Mouse (Mus musculus): ENCODE results near the gene Itgb4.

Gene Itgb4

DNA sequence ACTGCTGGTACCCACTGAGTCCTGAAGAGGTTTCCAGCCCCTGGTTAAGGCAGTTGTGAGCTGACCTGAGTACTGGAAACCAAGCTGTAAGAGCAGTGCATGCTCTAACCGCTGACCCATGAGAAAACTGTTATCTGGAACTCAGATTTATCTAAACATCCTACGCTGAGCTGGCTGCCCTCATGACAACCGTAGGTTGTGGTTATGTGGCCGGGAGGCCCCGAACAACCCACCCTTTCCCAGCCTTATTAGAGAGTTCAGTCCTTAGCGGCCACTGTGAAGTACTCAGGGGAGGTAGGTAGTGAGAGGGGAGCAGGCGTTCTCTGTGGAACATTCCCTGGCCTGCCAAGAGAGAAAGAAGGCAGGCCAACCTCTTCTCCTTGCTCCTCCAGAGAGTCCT is 24.5 kb downstream of the Itgb4 start:
- TF ChIP-seq GATA4 (IDR thresholded peaks at IDR 0.05; ENCODE audit: insufficient replicate concordance, low read length) = no peak

DNA sequence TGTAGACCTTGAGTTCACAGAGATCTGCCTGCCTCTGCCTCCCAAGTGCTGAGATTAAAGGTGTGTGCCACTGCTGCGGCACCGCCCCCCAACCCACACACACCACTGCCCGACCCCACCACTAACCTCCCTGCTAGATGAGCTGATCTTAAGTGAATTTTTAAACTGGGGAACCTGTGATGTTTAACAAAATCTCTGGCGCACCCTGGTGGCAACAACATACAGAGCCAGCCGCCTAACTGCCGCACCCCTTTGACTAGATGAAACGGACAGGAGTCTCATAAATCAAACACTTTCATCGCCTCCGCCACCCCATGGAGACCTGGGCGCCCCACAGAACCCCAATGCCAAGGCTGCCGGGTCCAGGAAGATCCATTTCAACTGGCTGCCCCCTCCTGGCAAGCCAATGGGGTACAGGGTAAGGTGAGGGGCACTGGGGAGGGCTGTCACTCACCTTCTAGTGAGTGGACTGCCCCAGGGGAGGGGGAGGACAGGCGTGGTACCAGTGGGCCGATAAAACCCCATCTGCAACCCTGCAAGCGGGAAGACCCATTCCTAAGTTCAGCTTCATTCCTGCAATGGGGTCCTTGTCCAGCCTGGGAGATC is 25.1 kb downstream of the Itgb4 start:
- no peak for TF ChIP-seq GATA4 (IDR thresholded peaks at IDR 0.05; ENCODE audit: insufficient replicate concordance, low read length)

DNA sequence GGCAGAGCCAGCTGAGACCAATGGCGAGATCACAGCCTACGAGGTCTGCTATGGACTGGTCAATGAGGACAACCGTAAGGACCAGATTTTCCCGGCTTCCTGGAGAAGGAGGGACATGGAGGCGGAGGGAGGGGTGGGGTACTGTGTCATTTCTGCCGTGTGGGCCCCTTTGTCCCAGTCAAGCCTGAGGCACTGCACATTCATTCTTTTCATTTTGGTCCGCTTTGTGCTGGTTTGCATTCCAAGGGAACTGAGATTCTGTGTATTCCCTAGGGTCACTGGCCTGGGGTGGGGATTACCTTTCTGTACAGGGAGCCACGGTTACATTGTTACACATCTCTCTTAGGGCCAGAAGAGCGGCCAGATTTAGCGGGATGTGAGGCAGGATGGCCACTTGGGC is 26.1 kb downstream of the Itgb4 start:
- TF ChIP-seq GATA4 (IDR thresholded peaks at IDR 0.05; ENCODE audit: insufficient replicate concordance, low read length) = no peak

DNA sequence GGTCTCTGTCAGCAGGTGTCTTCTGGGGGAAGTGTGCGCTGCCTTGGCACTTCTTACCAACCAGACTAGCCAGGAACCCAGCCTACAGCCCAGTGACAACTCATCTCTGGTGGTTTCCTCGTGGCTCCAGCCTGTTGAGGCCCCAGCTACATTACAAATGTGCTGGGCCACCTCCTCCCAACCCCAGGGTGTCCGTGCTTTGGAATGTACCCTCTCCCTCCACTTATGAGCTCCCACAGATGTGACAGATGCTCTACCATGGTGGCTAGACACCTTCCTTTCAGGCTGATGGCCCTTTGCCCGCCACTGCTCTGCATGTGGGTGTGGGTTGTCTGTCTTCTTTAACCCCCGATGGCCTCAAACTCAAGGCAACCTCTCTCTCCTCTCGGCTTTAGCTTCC is 27.2 kb downstream of the Itgb4 start:
- no peak for TF ChIP-seq GATA4 (IDR thresholded peaks at IDR 0.05; ENCODE audit: insufficient replicate concordance, low read length)

DNA sequence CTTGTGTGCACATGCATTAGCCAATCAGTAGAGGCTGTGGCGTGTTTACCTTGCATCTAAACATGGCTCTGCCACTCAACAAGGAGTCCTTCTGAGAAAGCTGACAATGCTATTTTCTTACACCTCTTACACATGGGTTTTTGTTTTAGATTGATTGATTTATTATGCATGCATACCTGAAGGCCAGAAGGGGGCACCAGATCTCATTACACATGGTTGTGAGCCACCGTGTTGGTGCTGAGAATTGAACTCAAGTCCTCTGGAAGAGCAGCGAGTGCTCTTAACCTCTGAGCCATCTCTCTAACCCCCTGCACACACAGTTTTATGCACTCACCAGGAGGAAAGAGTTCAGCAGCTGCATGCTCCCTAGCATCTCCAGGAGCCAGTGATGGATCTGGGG is 28.4 kb downstream of the Itgb4 start:
- no peak for TF ChIP-seq GATA4 (IDR thresholded peaks at IDR 0.05; ENCODE audit: insufficient replicate concordance, low read length)

DNA sequence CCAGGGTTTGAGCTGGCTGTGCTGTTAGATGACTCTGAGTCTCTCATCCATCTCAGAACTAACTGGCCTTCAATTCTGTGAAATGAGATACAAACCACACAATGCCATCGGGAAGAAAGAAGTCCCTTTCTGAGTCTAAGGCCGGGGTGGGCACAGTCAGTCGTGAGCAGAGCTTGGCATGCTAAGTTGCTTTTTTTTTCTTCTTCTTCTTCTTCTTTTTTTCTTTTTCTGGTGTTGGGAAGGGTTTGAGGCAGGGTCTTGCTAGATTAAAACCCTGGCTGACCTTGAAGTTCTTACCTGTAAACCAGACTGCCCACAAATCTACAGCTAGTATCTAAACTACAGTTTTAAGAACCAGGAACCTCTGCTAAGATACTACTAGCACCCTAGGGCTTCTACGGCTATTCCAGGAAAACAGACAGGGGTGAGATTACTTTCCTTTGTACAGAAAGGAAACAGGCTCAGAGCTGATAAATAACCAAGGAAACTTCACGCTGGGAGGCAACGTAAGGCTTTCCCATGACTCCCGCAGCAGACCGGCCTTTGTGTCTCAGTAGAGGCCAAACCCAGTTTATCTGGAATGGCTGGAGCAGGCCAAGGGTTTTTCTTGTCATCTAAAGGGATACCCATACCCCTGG is 29.8 kb downstream of the Itgb4 start:
- TF ChIP-seq GATA4 (IDR thresholded peaks at IDR 0.05; ENCODE audit: insufficient replicate concordance, low read length) = 0 out of 2 replicates have a peak, but pooled peaks have one; percentile 8

DNA sequence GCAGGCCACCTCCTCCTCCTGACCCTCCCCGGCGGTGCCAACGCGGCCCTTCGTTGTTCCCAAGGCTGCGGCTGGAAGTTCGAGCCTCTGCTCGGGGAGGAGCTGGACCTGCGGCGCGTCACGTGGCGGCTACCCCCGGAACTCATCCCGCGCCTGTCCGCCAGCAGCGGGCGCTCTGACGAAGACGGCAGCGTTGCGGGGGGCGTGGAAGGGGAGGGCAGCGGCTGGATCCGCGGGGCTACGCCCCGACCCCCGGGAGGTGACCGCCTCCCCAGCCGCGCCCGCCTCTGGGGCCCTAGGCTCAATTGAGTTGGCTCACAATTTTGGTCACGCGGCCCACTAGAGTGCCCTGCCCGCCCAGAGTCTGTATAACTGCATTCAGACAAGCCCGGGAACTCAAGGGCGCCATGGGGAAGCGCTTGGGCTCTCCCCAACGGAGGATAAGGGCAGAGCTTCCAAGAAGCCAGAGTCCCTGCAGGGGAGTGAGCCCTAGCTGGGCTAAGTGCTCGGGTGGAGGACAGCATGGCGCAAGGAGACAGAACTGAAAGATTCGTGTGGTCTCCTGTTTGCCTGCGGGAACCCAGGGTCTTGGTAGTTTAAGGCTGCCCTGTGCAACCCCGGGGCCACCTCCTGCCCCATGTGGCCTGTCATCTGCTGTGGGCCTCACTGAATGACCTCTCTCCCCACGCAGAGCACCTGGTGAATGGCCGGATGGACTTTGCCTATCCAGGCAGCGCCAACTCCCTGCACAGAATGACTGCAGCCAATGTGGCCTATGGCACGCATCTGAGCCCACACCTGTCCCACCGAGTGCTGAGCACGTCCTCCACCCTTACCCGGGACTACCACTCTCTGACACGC is 30.6 kb downstream of the Itgb4 start:
- TF ChIP-seq GATA4 (IDR thresholded peaks at IDR 0.05; ENCODE audit: insufficient replicate concordance, low read length) = no peak; the same call in 1 of the 2 replicates

DNA sequence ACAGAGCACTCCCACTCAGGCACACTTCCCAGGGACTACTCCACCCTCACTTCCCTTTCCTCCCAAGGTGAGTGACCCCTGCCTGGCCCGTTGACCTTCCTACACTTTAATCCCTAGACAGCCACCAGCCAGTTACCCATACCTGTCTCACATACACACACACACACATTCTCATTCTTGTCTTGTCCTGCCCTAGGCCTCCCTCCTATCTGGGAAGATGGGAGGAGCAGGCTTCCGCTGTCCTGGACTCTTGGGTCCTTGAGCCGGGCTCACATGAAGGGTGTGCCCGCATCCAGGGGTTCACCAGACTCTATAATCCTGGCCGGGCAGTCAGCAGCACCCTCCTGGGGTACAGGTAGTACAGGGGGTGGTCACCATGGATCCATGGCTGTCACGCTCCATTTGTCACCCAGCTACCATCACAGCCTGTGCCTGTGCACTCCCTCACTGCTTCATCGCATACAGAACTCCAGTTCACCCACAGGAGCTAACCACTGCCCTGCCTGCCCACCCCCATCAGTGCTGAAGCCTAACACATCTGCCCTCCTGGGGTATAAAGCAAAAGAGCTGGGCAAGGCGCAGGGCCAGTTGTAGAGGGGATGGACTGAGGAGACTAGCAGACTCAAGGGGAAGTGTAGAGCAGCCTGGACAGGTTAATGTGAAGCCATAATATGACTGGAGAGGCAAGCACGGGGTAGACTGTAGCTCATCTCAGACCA is 31.4 kb downstream of the Itgb4 start:
- TF ChIP-seq GATA4 (IDR thresholded peaks at IDR 0.05; ENCODE audit: insufficient replicate concordance, low read length) = no peak

DNA sequence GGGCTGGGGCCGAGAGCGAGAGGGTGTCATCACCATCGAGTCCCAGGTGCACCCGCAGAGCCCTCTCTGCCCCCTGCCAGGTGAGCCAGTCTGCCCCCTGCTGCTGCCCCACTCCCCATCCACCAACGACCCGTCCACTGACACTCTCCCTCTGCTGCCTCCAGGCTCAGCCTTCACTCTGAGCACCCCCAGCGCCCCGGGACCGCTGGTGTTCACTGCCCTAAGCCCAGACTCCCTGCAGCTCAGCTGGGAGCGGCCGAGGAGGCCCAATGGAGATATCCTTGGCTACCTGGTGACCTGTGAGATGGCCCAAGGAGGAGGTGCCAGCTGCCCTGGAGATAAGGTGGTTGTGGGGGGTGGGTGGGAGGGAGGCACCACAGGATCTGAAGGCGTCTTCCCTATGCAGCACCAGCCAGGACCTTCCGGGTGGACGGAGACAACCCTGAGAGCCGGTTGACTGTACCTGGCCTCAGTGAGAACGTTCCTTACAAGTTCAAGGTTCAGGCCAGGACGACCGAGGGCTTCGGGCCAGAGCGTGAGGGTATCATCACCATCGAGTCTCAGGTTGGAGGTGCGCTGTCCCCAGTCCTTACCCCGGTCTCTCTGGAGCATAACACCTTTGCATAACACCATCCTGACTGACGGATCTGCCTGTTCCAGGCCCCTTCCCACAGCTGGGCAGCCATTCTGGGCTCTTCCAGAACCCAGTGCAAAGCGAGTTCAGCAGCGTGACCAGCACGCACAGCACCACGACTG is 32.8 kb downstream of the Itgb4 start:
- no peak for TF ChIP-seq GATA4 (IDR thresholded peaks at IDR 0.05; ENCODE audit: insufficient replicate concordance, low read length)

DNA sequence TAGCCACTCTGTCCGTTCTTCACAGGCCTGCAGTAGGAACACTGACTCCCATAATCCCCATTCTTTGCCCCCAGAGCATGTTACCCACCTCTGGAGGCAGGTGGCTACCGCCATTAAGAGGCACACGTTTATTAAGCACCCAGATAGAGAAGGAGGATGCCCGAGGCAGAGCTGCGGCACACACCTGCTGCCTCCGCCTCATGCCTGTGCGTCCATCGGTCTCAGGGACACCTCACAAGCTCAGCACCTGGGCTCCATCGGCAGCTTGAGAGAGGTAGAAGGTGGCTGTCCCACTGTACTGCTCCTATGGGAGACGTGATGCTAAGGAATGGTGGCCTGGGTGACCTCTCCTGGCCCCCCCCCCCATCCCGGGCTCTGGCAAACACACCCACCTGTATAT is 33.9 kb downstream of the Itgb4 start:
- no peak for TF ChIP-seq GATA4 (IDR thresholded peaks at IDR 0.05; ENCODE audit: insufficient replicate concordance, low read length)

DNA sequence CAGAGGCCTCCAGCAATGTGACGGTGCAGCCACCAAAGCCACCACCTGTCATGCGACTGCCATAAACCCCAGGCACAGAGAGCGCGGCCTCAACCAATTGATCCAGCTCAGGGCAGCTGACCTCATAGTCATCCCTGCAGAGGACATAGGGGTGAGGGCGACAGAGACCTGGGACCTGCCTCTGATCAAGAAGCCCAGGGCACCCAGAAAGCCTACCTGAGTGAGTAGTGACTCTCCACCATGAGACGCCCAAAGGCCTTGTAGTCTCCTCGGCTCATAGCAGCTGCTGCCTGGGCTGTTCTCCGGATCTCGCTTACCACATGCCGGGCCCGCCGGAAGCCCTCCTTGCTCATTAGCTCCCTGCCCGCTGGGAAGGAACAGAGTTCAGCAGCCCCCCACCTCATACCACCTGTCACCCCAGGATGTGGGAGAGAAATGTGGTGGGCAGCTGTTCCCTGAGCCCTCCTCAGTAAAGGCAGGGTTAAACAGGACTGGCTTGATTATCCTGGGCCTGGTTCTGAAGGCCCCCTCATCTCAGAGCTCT is 34.4 kb downstream of the Itgb4 start:
- TF ChIP-seq GATA4 (IDR thresholded peaks at IDR 0.05; ENCODE audit: insufficient replicate concordance, low read length) = no peak

DNA sequence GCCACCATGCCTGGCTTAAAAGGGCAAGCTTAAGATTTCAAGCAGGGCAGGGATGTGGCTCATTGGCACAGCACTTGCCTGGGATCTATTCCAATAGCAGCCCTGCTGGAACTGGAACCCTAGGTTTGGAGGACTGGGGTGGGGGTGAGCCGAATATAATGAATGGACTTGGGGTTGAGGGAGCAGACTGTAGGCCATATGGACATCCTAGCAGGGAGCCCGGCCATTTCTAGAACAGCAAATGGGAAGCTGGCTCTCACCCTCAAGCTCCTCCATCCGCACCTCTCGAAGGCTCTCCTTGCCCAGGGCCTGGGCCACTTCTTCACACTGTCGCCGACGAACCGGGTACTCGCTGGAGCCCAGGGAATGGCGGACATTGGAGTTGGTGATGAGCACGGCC is 35.2 kb downstream of the Itgb4 start:
- no peak for TF ChIP-seq GATA4 (IDR thresholded peaks at IDR 0.05; ENCODE audit: insufficient replicate concordance, low read length)

DNA sequence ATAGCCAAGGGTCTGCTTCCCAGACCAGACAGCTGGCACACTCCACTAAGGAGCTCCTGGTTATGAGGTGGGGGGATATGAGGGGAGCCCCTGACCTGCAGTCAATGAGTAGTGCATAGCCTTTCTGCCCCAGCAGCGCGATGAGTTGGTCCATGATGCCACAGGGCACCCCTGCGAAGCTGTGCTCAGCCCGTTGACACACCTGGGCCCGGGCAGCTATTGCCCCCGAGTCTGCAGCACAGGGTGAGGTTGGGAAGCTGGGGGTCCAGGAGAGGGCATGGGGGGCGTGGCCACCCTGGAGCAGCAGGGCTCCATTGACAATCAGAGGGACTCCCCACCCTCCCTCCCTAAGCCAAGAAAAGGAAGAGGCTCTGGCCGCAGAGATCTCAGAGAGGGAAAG is 35.6 kb downstream of the Itgb4 start:
- TF ChIP-seq GATA4 (IDR thresholded peaks at IDR 0.05; ENCODE audit: insufficient replicate concordance, low read length) = no peak

DNA sequence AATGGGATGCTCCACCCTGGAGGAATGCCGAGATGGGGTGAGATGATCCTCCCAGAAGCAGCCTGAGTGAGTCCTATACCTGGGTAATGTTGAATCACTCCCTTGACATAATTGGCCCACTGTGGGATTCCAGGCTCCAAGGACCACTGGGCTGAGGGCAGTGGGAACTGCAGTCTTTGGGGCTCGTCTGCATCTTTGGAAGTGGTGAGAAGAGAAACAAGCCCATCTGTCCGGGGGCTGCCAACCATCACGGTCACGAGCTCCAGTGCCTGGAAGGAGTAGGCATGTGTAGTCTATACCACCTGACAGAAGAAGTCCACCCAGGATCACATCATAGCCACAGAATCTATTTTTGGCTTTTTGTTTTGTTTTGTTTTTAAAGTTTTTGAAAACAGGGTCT is 36.4 kb downstream of the Itgb4 start:
- no peak for TF ChIP-seq GATA4 (IDR thresholded peaks at IDR 0.05; ENCODE audit: insufficient replicate concordance, low read length)
